Mouse (Mus musculus) heart, adult 2 months (tissue): ENCODE measurements around the gene Fam120c. TPM values are rescaled to one million over a fixed set of nuclear protein-coding genes. Genes with fewer than 3 reads are reported as not detected.
"Not testable (repeated sequence)": the region's sequence is repeated elsewhere in the genome, so short reads cannot be mapped to it uniquely, and the experiment has no call there.

Experiments
- DNase-seq, 2 experiments: peaks; one replicate each; pipeline ENCODE4 v3.0.0; 2021
- H3K27ac ChIP-seq: fragments of 200-600 bp; 2 replicates; pipeline ENCODE4 v1.8.1; 2022
- H3K27me3 ChIP-seq: fragments of 200-500 bp; 2 replicates; pipeline ENCODE4 v1.6.1; 2012; ENCODE audit warnings: mild to moderate bottlenecking, low read length, inconsistent platforms, mixed read lengths; ENCODE audit not compliant: control insufficient read depth, insufficient read depth
- H3K36me3 ChIP-seq: fragments of 200-500 bp; 2 replicates; pipeline ENCODE4 v1.6.1; 2012; ENCODE audit warnings: low read length, inconsistent platforms; ENCODE audit not compliant: control insufficient read depth, insufficient read depth
- H3K4me1 ChIP-seq: fragments of 200-500 bp; 2 replicates; pipeline ENCODE4 v1.6.1; 2011; ENCODE audit warnings: low read length; ENCODE audit not compliant: control insufficient read depth, insufficient read depth
- H3K4me3 ChIP-seq: fragments of 200-600 bp; 2 replicates; pipeline ENCODE4 v1.8.1; 2022
- H3K79me2 ChIP-seq: fragments of 200-500 bp; replicated peaks from 2 replicates; pipeline ENCODE4 v1.6.1; 2012; ENCODE audit warnings: mild to moderate bottlenecking, inconsistent platforms, low read length, moderate library complexity, mixed read lengths; ENCODE audit not compliant: control insufficient read depth, insufficient read depth
- H3K9ac ChIP-seq: fragments of 200-500 bp; 2 replicates; pipeline ENCODE4 v1.6.1; 2012; ENCODE audit warnings: low read depth, mild to moderate bottlenecking, control low read depth, inconsistent platforms, low read length, mixed read lengths
- CTCF ChIP-seq: fragments of 200-600 bp; IDR thresholded peaks from 2 replicates; pipeline ENCODE4 v1.8.1; 2022; ENCODE audit warnings: antibody characterized with exemption, mild to moderate bottlenecking, moderate library complexity
- EP300 ChIP-seq: fragments of 200-500 bp; IDR thresholded peaks from 2 replicates; pipeline ENCODE4 v1.6.1; 2011; ENCODE audit warnings: low read depth, low read length, control low read depth; ENCODE audit not compliant: insufficient read depth
- POLR2A ChIP-seq: fragments of 200-500 bp; IDR thresholded peaks from 2 replicates; pipeline ENCODE4 v1.6.1; 2011; ENCODE audit warnings: mild to moderate bottlenecking, low read depth, low read length, control low read depth; ENCODE audit not compliant: insufficient read depth
- WGBS: fragments of 180-500 bp; shearing (Covaris S2); methylation state at CpG from one replicate; pipeline ENCODE4 v1.1.7; 2018; 5-methylcytosine and 5-hydroxymethylcytosine counted together
- intact Hi-C: fragments of 180-260 bp; cut with DNase I; formaldehyde crosslinking; loops from one replicate; pipeline ENCODE4 v1.15.1; 2025
- polyA plus RNA-seq: library from polyadenylated mRNA; depleted of rRNA; stranded (reverse); fragments of >200 nt; gene quantifications from 2 replicates; pipeline ENCODE4 v1.2.3, GENCODE M21; 2012
- total RNA-seq, 2 experiments: library from RNA; stranded (reverse); gene quantifications; 2 replicates each; pipeline ENCODE4 v1.2.3; 2021

Gene Fam120c
- total and polyA plus RNA-seq, 3 experiments, result 3.0 to 14.0 (median 12.8) TPM

- intact Hi-C loops, result no loop called here
- Histone ChIP-seq H3K4me1 (no peaks in the 10 kb centered on the region), H3K79me2 (no peaks in the 10 kb centered on the region), H3K9ac (no peak overlapping the region), H3K27me3 (no peaks in the 10 kb centered on the region), H3K4me3 (no peak overlapping the region), H3K36me3 (no peaks in the 10 kb centered on the region), H3K27ac (no peak overlapping the region)
- no peak for DNase-seq
- TF ChIP-seq POLR2A (no peak), CTCF (no peak), EP300 (no peak)
- WGBS, result 79% methylated on average over 1 of the region's 1 CpGs
These were observed 100.2 kb downstream of the Fam120c start for GRCm38 (mm10) chrX:151444189-151444588.

GRCm38 (mm10) chrX:151488128-151488527, 144.2 kb downstream of the Fam120c start:
- Histone ChIP-seq H3K79me2 (no peaks in the 10 kb centered on the region), H3K4me3 (no peak overlapping the region), H3K9ac (no peak overlapping the region), H3K27ac (no peak overlapping the region), H3K27me3 (no peaks in the 10 kb centered on the region), H3K4me1 (no peaks in the 10 kb centered on the region), H3K36me3 (no peaks in the 10 kb centered on the region)
- WGBS, result 81% methylated on average over 3 of the region's 3 CpGs
- DNase-seq, result no peak
- TF ChIP-seq POLR2A, result no peak
- TF ChIP-seq CTCF, result no peak
- no peak for TF ChIP-seq EP300
- intact Hi-C loops, result no loop called here

- DNase-seq, H3K27ac ChIP-seq, H3K9ac ChIP-seq, H3K79me2 ChIP-seq, H3K4me1 ChIP-seq, intact Hi-C loops, H3K27me3 ChIP-seq, H3K4me3 ChIP-seq, H3K36me3 ChIP-seq: not testable (repeated sequence)
- 83% methylated on average over 4 of the region's 4 CpGs for WGBS
- peak; percentile 40 for TF ChIP-seq CTCF
These were observed 149.3 kb downstream of the Fam120c start for GRCm38 (mm10) chrX:151493269-151493668.

GRCm38 (mm10) chrX:151496596-151496995, 152.6 kb downstream of the Fam120c start:
- TF ChIP-seq EP300 (no peak), CTCF (no peak), POLR2A (no peak)
- intact Hi-C loops, result no loop called here
- Histone ChIP-seq H3K27ac (no peak overlapping the region), H3K36me3 (no peaks in the 10 kb centered on the region), H3K4me1 (no peaks in the 10 kb centered on the region), H3K27me3 (no peaks in the 10 kb centered on the region), H3K4me3 (no peak overlapping the region), H3K79me2 (no peaks in the 10 kb centered on the region), H3K9ac (no peak overlapping the region)
- WGBS, result 54% methylated on average over 1 of the region's 1 CpGs
- no peak for DNase-seq

- Histone ChIP-seq H3K27ac (no peak overlapping the region), H3K27me3 (no peaks in the 10 kb centered on the region), H3K4me1 (no peaks in the 10 kb centered on the region), H3K36me3 (no peaks in the 10 kb centered on the region), H3K4me3 (no peak overlapping the region), H3K79me2 (no peaks in the 10 kb centered on the region), H3K9ac (no peak overlapping the region)
- intact Hi-C loops, result no loop called here
- no peak for DNase-seq
- TF ChIP-seq CTCF, result no peak
- no peak for TF ChIP-seq EP300
- TF ChIP-seq POLR2A, result no peak
These were observed 164.6 kb downstream of the Fam120c start for GRCm38 (mm10) chrX:151508536-151508935.

- Histone ChIP-seq H3K36me3 (no peaks in the 10 kb centered on the region), H3K9ac (no peak overlapping the region), H3K4me3 (no peak overlapping the region), H3K79me2 (no peaks in the 10 kb centered on the region), H3K27me3 (no peaks in the 10 kb centered on the region), H3K27ac (no peak overlapping the region), H3K4me1 (no peaks in the 10 kb centered on the region)
- intact Hi-C loops, result no loop called here
- TF ChIP-seq POLR2A (no peak), CTCF (no peak), EP300 (no peak)
- 82% methylated on average over 1 of the region's 1 CpGs for WGBS
- no peak for DNase-seq
These were observed 165.9 kb downstream of the Fam120c start for GRCm38 (mm10) chrX:151509906-151510305.
